Mouse (Mus musculus) CH12.LX (cell line): ENCODE data around the gene Suclg2.

Source experiments
- CTCF ChIP-seq, 2 experiments: IDR thresholded peaks in 1 of 2; conservative IDR thresholded peaks in 1 of 2; 2 replicates each; pipeline ENCODE4 v1.5.1; 2011 to 2012; ENCODE audit warnings: low read depth in 2 of 2, low read length in 2 of 2, improper control_type of control experiment in 1 of 2, inconsistent platforms in 1 of 2, mild to moderate bottlenecking in 1 of 2, moderate library complexity in 1 of 2
- E2F4 ChIP-seq: IDR thresholded peaks from 2 replicates; pipeline ENCODE4 v1.6.1; 2011; ENCODE audit warnings: low read depth, low read length, improper control_type of control experiment; ENCODE audit not compliant: insufficient replicate concordance
- MAFK ChIP-seq: IDR thresholded peaks from 2 replicates; pipeline ENCODE4 v1.6.1; 2011; ENCODE audit warnings: low read length, improper control_type of control experiment; ENCODE audit not compliant: insufficient replicate concordance
- MEF2A ChIP-seq: IDR thresholded peaks from 2 replicates; pipeline ENCODE4 v1.6.1; 2014; ENCODE audit warnings: low read depth, mild to moderate bottlenecking, inconsistent platforms, low read length, improper control_type of control experiment, borderline replicate concordance
- POLR2A ChIP-seq: IDR thresholded peaks from 2 replicates; pipeline ENCODE4 v1.6.1; 2011; ENCODE audit warnings: low read depth, mild to moderate bottlenecking, improper control_type of control experiment, low read length
- USF1 ChIP-seq: IDR thresholded peaks from 2 replicates; pipeline ENCODE4 v1.6.1; 2014; ENCODE audit warnings: low read depth, mild to moderate bottlenecking, inconsistent platforms, low read length, improper control_type of control experiment

DNA sequence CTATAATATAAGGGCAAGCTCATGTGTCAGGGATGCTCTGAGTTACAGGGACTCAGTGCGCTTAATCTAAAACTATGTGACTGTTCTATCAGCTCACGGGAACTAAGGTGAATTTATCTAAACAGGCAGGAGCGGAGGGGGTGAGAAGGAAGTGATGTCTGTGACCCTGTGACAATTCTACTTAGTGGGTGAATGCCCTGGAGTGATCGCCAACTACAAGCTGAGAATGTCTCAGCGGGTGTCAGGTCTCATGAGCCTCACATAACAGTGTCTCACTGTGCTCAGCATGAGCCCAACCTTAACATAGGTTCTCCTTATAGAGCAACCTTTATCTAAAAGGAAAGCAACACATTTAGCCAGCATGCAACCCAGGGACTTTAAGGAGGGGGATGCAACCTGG is 219.0 kb downstream of the Suclg2 start:
- no peak for TF ChIP-seq CTCF (conservative IDR thresholded peaks at IDR 0.05 in 1 of 2, IDR thresholded peaks at IDR 0.05 in 1 of 2; ENCODE audit: low read depth in 2 of 2, low read length in 2 of 2)
- TF ChIP-seq USF1, result no peak
- TF ChIP-seq POLR2A, result no peak
- TF ChIP-seq MAFK, result no peak
- no peak for TF ChIP-seq E2F4
- no peak for TF ChIP-seq MEF2A
